Mouse (Mus musculus): ENCODE measurements around the gene 1700030K09Rik. TPM values are rescaled to one million over a fixed set of nuclear protein-coding genes. Genes with fewer than 3 reads are reported as not detected.

1700030K09Rik gene
- polyA plus RNA-seq (2017; shearing (Covaris generic)) = 1 to 10 TPM; 4.8 to 8.0 TPM

GRCm38 (mm10) chr8:72443338-72443993 lies at the start of gene 1700030K09Rik, which contains the start of gene Calr3:
1700030K09Rik (plus strand) TSS chr8:72443880.
Calr3 (minus strand) TSS chr8:72443870.

GRCm38 (mm10) chr8:72421362-72422335 lies 22.0 kb upstream of the 1700030K09Rik start, which contains the start of gene Eps15l1:
Eps15l1 (minus strand) TSS chr8:72421460.

GRCm38 (mm10) chr8:72474826-72475546 lies 31.3 kb downstream of the 1700030K09Rik start, which contains the start of gene Cherp:
Cherp (minus strand) TSS chr8:72475226.

GRCm38 (mm10) chr8:72491680-72492621 lies 48.3 kb downstream of the 1700030K09Rik start, which contains the start of gene Slc35e1:
Slc35e1 (minus strand) TSS chr8:72492614.

Other genes starting within 250 kb of the 1700030K09Rik start
- under 1 TPM in 1 of 2 experiments, not detected in 1; 0.65 TPM for gene Cib3, start 231.0 kb upstream of the 1700030K09Rik start, polyA plus RNA-seq (2017; shearing (Covaris generic))
- not detected for gene Gm11034, start 230.2 kb upstream of the 1700030K09Rik start, polyA plus RNA-seq (2017; shearing (Covaris generic))
- 100 to 1,000 TPM; 105 to 112 TPM for gene Fam32a, start 224.2 kb upstream of the 1700030K09Rik start, polyA plus RNA-seq (2017; shearing (Covaris generic))
- gene Ap1m1, start 203.9 kb upstream of the 1700030K09Rik start, polyA plus RNA-seq (2017; shearing (Covaris generic)) = 100 to 1,000 TPM; 160 to 194 TPM
- gene Gm10282, start 138.6 kb upstream of the 1700030K09Rik start, polyA plus RNA-seq (2017; shearing (Covaris generic)) = 10 to 100 TPM in 1 of 2 experiments, 1 to 10 TPM in 1; 3.4 to 12.4 TPM
- gene Klf2, start 124.8 kb upstream of the 1700030K09Rik start, polyA plus RNA-seq (2017; shearing (Covaris generic)) = 100 to 1,000 TPM; 349 to 689 TPM
- 10 to 100 TPM; 41.3 to 42.8 TPM for gene Eps15l1, start 22.4 kb upstream of the 1700030K09Rik start, polyA plus RNA-seq (2017; shearing (Covaris generic))
- gene Calr3, start within 50 bp of the 1700030K09Rik start, polyA plus RNA-seq (2017; shearing (Covaris generic)) = 1 to 10 TPM in 1 of 2 experiments, under 1 TPM in 1; 0.35 to 1.2 TPM
- 10 to 100 TPM; 90.4 to 97.2 TPM for gene Cherp, start 31.3 kb downstream of the 1700030K09Rik start, polyA plus RNA-seq (2017; shearing (Covaris generic))
- 10 to 100 TPM; 53.1 to 66.2 TPM for gene Slc35e1, start 48.7 kb downstream of the 1700030K09Rik start, polyA plus RNA-seq (2017; shearing (Covaris generic))
- gene Med26, start 104.4 kb downstream of the 1700030K09Rik start, polyA plus RNA-seq (2017; shearing (Covaris generic)) = 10 to 100 TPM; 14.0 to 16.1 TPM
- 10 to 100 TPM; 45.8 to 51.3 TPM for gene Smim7, start 127.2 kb downstream of the 1700030K09Rik start, polyA plus RNA-seq (2017; shearing (Covaris generic))
- 1 to 10 TPM; 1.4 to 4.2 TPM for gene Tmem38a, start 128.2 kb downstream of the 1700030K09Rik start, polyA plus RNA-seq (2017; shearing (Covaris generic))
- under 1 TPM; 0.02 to 0.29 TPM for gene Nwd1, start 202.8 kb downstream of the 1700030K09Rik start, polyA plus RNA-seq (2017; shearing (Covaris generic))

Data from inflammation-experienced regulatory T-cells (primary cell).